Mouse (Mus musculus) liver, embryonic 15.5 days (tissue): ENCODE results near the gene Ap5s1. TPM values are rescaled to one million over a fixed set of nuclear protein-coding genes. Genes with fewer than 3 reads are reported as not detected.

Source experiments
- ATAC-seq: fragments of 200-750 bp; cut with Nextera tagmentation; 2 replicates; pipeline ENCODE4 v1.8.0; 2017; ENCODE audit warnings: moderate number of reproducible peaks, mild to moderate bottlenecking, moderate library complexity; ENCODE audit not compliant: insufficient read depth
- H3K27ac ChIP-seq: fragments of 300-500 bp; sonication (generic); replicated peaks from 2 replicates; pipeline ENCODE4 v1.5.1; 2015; ENCODE audit warnings: mild to moderate bottlenecking, inconsistent platforms
- H3K27me3 ChIP-seq: fragments of 300-500 bp; sonication (generic); 2 replicates; pipeline ENCODE4 v1.6.1; 2015; ENCODE audit warnings: mild to moderate bottlenecking, inconsistent platforms
- H3K36me3 ChIP-seq: fragments of 300-500 bp; sonication (generic); replicated peaks from 2 replicates; pipeline ENCODE4 v1.6.1; 2015; ENCODE audit warnings: moderate library complexity, mild to moderate bottlenecking, inconsistent platforms
- H3K4me1 ChIP-seq: fragments of 300-500 bp; sonication (generic); replicated peaks from 2 replicates; pipeline ENCODE4 v1.6.1; 2015; ENCODE audit warnings: inconsistent platforms
- H3K4me2 ChIP-seq: fragments of 300-500 bp; sonication (generic); 2 replicates; pipeline ENCODE4 v1.6.1; 2015; ENCODE audit warnings: moderate library complexity, mild to moderate bottlenecking, inconsistent platforms
- H3K4me3 ChIP-seq: fragments of 300-500 bp; sonication (generic); replicated peaks from 2 replicates; pipeline ENCODE4 v1.5.1; 2015; ENCODE audit warnings: mild to moderate bottlenecking, inconsistent platforms
- H3K9ac ChIP-seq: fragments of 300-500 bp; sonication (generic); 2 replicates; pipeline ENCODE4 v1.6.1; 2015; ENCODE audit warnings: moderate library complexity, mild to moderate bottlenecking, inconsistent platforms
- H3K9me3 ChIP-seq: fragments of 300-500 bp; sonication (generic); replicated peaks from 2 replicates; pipeline ENCODE4 v1.6.1; 2016; ENCODE audit warnings: inconsistent platforms
- WGBS: fragments of 180-500 bp; shearing (Covaris S2); methylation state at CpG from one replicate; pipeline ENCODE4 v1.1.7; 2015; ENCODE audit warnings: mixed read lengths; ENCODE audit not compliant: insufficient replicate concordance; 5-methylcytosine and 5-hydroxymethylcytosine counted together
- polyA plus RNA-seq: library from polyadenylated mRNA; unstranded; fragments of >200 nt; fragmentation: Nextera tagmentation; extraction: Ambion mirVana; gene quantifications from 2 replicates; pipeline ENCODE4 v1.2.1, GENCODE M21; 2015

Ap5s1 gene
- 16.6 and 18.3 TPM in 2 replicates for polyA plus RNA-seq

GRCm38 (mm10) chr2:131206778-131207177 lies at the start of gene Ap5s1:
TSS of gene Ap5s1 (plus strand) at chr2:131207078.
- 69% methylated on average over 4 of the region's 4 CpGs for WGBS
- H3K4me1 ChIP-seq: peaks cover 88% of the 10 kb centered on the region

GRCm38 (mm10) chr2:131159491-131159910 lies 47.4 kb upstream of the Ap5s1 start:
- WGBS: under 1% methylated on average over 18 of the region's 18 CpGs
- H3K27ac ChIP-seq: peak overlapping the region; percentile 96
- H3K27me3 ChIP-seq: peaks cover 8% of the 10 kb centered on the region; the same call in 1 of the 2 replicates
- H3K4me2 ChIP-seq: peak overlapping the region; percentile 96
- peaks cover 25% of the 10 kb centered on the region for H3K36me3 ChIP-seq
- ATAC-seq: peak; percentile 88
- H3K9ac ChIP-seq: peak overlapping the region; percentile 94
- no peaks in the 10 kb centered on the region for H3K9me3 ChIP-seq
- peaks cover 55% of the 10 kb centered on the region for H3K4me1 ChIP-seq
- peak overlapping the region; percentile 81 for H3K4me3 ChIP-seq

More at GRCm38 (mm10) chr2:131206778-131207177, at the start of gene Ap5s1:
- Histone ChIP-seq H3K4me3 (0 out of 2 replicates have a peak within 1 kb of the TSS, but pooled peaks have one; percentile 4), H3K27me3 (no peaks in the 10 kb centered on the region), H3K27ac (peak within 1 kb of the TSS; percentile 98), H3K4me2 (peak within 1 kb of the TSS; percentile 54), H3K9ac (peak within 1 kb of the TSS; percentile 49), H3K36me3 (peaks cover 14% of the 10 kb centered on the region; the same call in 1 of the 2 replicates), H3K9me3 (no peaks in the 10 kb centered on the region)
- ATAC-seq: no peak

GRCm38 (mm10) chr2:131159938-131160581 lies 46.8 kb upstream of the Ap5s1 start, which contains the start of gene 1700037H04Rik:
TSS of gene 1700037H04Rik (minus strand) at chr2:131160081.
- Histone ChIP-seq H3K9me3 (no peaks in the 10 kb centered on the region), H3K27ac (peak within 1 kb of the TSS; percentile 96), H3K9ac (peak within 1 kb of the TSS; percentile 94), H3K4me2 (peak within 1 kb of the TSS; percentile 96), H3K4me1 (peaks cover 50% of the 10 kb centered on the region), H3K27me3 (peaks cover 12% of the 10 kb centered on the region), H3K4me3 (peak within 1 kb of the TSS; percentile 81), H3K36me3 (peaks cover 20% of the 10 kb centered on the region)
- WGBS: under 1% methylated on average over 54 of the region's 54 CpGs
- peak; percentile 93 for ATAC-seq

- Histone ChIP-seq H3K9me3 (no peaks in the 10 kb centered on the region), H3K36me3 (peaks cover 13% of the 10 kb centered on the region), H3K4me3 (peak overlapping the region; percentile 81), H3K4me1 (peaks cover 43% of the 10 kb centered on the region), H3K27me3 (peaks cover 12% of the 10 kb centered on the region), H3K27ac (peak overlapping the region; percentile 96), H3K9ac (peak overlapping the region; percentile 76), H3K4me2 (peak overlapping the region; percentile 96)
- ATAC-seq: no peak
- under 1% methylated on average over 17 of the region's 17 CpGs for WGBS
Measured at GRCm38 (mm10) chr2:131160671-131161111, 46.2 kb upstream of the Ap5s1 start.

GRCm38 (mm10) chr2:131163924-131164323 lies 43.0 kb upstream of the Ap5s1 start:
- no peak for ATAC-seq
- no peak overlapping the region for H3K4me3 ChIP-seq
- no peaks in the 10 kb centered on the region for H3K9me3 ChIP-seq
- H3K4me2 ChIP-seq: no peak overlapping the region
- peaks cover 31% of the 10 kb centered on the region for H3K27me3 ChIP-seq
- H3K27ac ChIP-seq: no peak overlapping the region
- H3K4me1 ChIP-seq: peaks cover 11% of the 10 kb centered on the region
- no peak overlapping the region for H3K9ac ChIP-seq
- 85% methylated on average over 7 of the region's 7 CpGs for WGBS
- no peaks in the 10 kb centered on the region for H3K36me3 ChIP-seq

- no peak overlapping the region for H3K27ac ChIP-seq
- WGBS: 72% methylated on average over 2 of the region's 2 CpGs
- ATAC-seq: no peak
- peaks cover 1% of the 10 kb centered on the region; the same call in 1 of the 2 replicates for H3K4me1 ChIP-seq
- no peaks in the 10 kb centered on the region for H3K9me3 ChIP-seq
- H3K27me3 ChIP-seq: peaks cover 54% of the 10 kb centered on the region
- H3K4me3 ChIP-seq: no peak overlapping the region
- no peak overlapping the region for H3K9ac ChIP-seq
- no peaks in the 10 kb centered on the region for H3K36me3 ChIP-seq
- H3K4me2 ChIP-seq: no peak overlapping the region
Measured at GRCm38 (mm10) chr2:131166172-131166571, 40.7 kb upstream of the Ap5s1 start.

GRCm38 (mm10) chr2:131167984-131168383 lies 38.9 kb upstream of the Ap5s1 start:
- H3K9me3 ChIP-seq: no peaks in the 10 kb centered on the region
- no peak overlapping the region for H3K9ac ChIP-seq
- peaks cover 72% of the 10 kb centered on the region for H3K27me3 ChIP-seq
- H3K27ac ChIP-seq: no peak overlapping the region
- ATAC-seq: no peak
- 68% methylated on average over 6 of the region's 6 CpGs for WGBS
- no peak overlapping the region for H3K4me3 ChIP-seq
- H3K36me3 ChIP-seq: no peaks in the 10 kb centered on the region
- no peak overlapping the region for H3K4me2 ChIP-seq
- H3K4me1 ChIP-seq: peaks cover 16% of the 10 kb centered on the region

GRCm38 (mm10) chr2:131168914-131169313 lies 38.0 kb upstream of the Ap5s1 start:
- Histone ChIP-seq H3K4me3 (no peak overlapping the region), H3K36me3 (no peaks in the 10 kb centered on the region), H3K9ac (no peak overlapping the region), H3K4me1 (peaks cover 16% of the 10 kb centered on the region), H3K27me3 (peaks cover 80% of the 10 kb centered on the region), H3K9me3 (no peaks in the 10 kb centered on the region), H3K4me2 (no peak overlapping the region), H3K27ac (no peak overlapping the region)
- ATAC-seq: no peak
- WGBS: 59% methylated on average over 1 of the region's 1 CpGs

GRCm38 (mm10) chr2:131170936-131171335 lies 35.9 kb upstream of the Ap5s1 start:
- peaks cover 26% of the 10 kb centered on the region for H3K4me1 ChIP-seq
- H3K27ac ChIP-seq: no peak overlapping the region
- peaks cover 75% of the 10 kb centered on the region for H3K27me3 ChIP-seq
- peak overlapping the region; percentile 49 for H3K4me2 ChIP-seq
- no peak overlapping the region for H3K9ac ChIP-seq
- peak overlapping the region; percentile 25; the same call in 1 of the 2 replicates for H3K4me3 ChIP-seq
- no peak for ATAC-seq
- H3K9me3 ChIP-seq: no peaks in the 10 kb centered on the region
- 20% methylated on average over 9 of the region's 9 CpGs for WGBS
- H3K36me3 ChIP-seq: peaks cover 3% of the 10 kb centered on the region; the same call in 1 of the 2 replicates

GRCm38 (mm10) chr2:131171401-131172104 lies 35.3 kb upstream of the Ap5s1 start:
- Histone ChIP-seq H3K9ac (no peak overlapping the region), H3K4me1 (peaks cover 32% of the 10 kb centered on the region)

GRCm38 (mm10) chr2:131172322-131172721 lies 34.6 kb upstream of the Ap5s1 start:
- Histone ChIP-seq H3K36me3 (peaks cover 14% of the 10 kb centered on the region), H3K4me2 (no peak overlapping the region), H3K9me3 (no peaks in the 10 kb centered on the region), H3K4me3 (no peak overlapping the region), H3K4me1 (peaks cover 40% of the 10 kb centered on the region), H3K9ac (no peak overlapping the region), H3K27me3 (peaks cover 70% of the 10 kb centered on the region), H3K27ac (no peak overlapping the region)
- WGBS: 21% methylated on average over 9 of the region's 9 CpGs
- no peak for ATAC-seq

More at GRCm38 (mm10) chr2:131171401-131172104, 35.3 kb upstream of the Ap5s1 start:
- no peak for ATAC-seq
- Histone ChIP-seq H3K9me3 (no peaks in the 10 kb centered on the region), H3K36me3 (peaks cover 7% of the 10 kb centered on the region; the same call in 1 of the 2 replicates), H3K27ac (no peak overlapping the region), H3K27me3 (peaks cover 70% of the 10 kb centered on the region), H3K4me3 (peak overlapping the region; percentile 25; the same call in 1 of the 2 replicates), H3K4me2 (peak overlapping the region; percentile 49)
- 5% methylated on average over 43 of the region's 43 CpGs for WGBS
